Mouse (Mus musculus) ES-CJ7 (cell line): Measurements from ENCODE around the gene Lypd6.

Source experiments
- DNase-seq: peaks from one replicate; pipeline ENCODE4 v3.0.0; 2011; ENCODE audit warnings: low read depth, low spot score

Lypd6 gene

GRCm38 (mm10) chr2:50173730-50174528 is 107.7 kb downstream of the Lypd6 start:
- no peak for DNase-seq

- DNase-seq: no peak
Observed at GRCm38 (mm10) chr2:50175709-50176108, 109.5 kb downstream of the Lypd6 start.

GRCm38 (mm10) chr2:50179164-50179563 is 112.9 kb downstream of the Lypd6 start:
- no peak for DNase-seq

GRCm38 (mm10) chr2:50180423-50180822 is 114.2 kb downstream of the Lypd6 start:
- no peak for DNase-seq

- no peak for DNase-seq
Observed at GRCm38 (mm10) chr2:50181332-50181731, 115.1 kb downstream of the Lypd6 start.

- no peak for DNase-seq
Observed at GRCm38 (mm10) chr2:50186711-50187405, 120.6 kb downstream of the Lypd6 start.

GRCm38 (mm10) chr2:50188856-50189255 is 122.6 kb downstream of the Lypd6 start:
- no peak for DNase-seq

GRCm38 (mm10) chr2:50196681-50197080 is 130.5 kb downstream of the Lypd6 start:
- DNase-seq: no peak

- no peak for DNase-seq
Observed at GRCm38 (mm10) chr2:50197801-50198200, 131.6 kb downstream of the Lypd6 start.

GRCm38 (mm10) chr2:50200541-50200940 is 134.3 kb downstream of the Lypd6 start:
- no peak for DNase-seq

GRCm38 (mm10) chr2:50220574-50220973 is 154.3 kb downstream of the Lypd6 start:
- no peak for DNase-seq

GRCm38 (mm10) chr2:50225019-50225418 is 158.8 kb downstream of the Lypd6 start:
- no peak for DNase-seq

GRCm38 (mm10) chr2:50233491-50233890 is 167.3 kb downstream of the Lypd6 start:
- no peak for DNase-seq
